Mouse (Mus musculus) stomach, postnatal 0 days (tissue): Measurements from ENCODE around the gene Fam114a2.

Experiments used
- CTCF ChIP-seq: IDR thresholded peaks from 2 replicates; pipeline ENCODE4 v1.5.1; 2016; ENCODE audit warnings: antibody characterized with exemption, low read depth, mild to moderate bottlenecking, moderate library complexity
- EP300 ChIP-seq: optimal IDR thresholded peaks from 2 replicates; pipeline ENCODE3; 2016; ENCODE audit warnings: antibody characterized with exemption

- no peak for TF ChIP-seq CTCF
- no peak for TF ChIP-seq EP300
These were observed 34.8 kb upstream of the Fam114a2 start for GRCm38 (mm10) chr11:57553015-57553780.
